Mouse (Mus musculus): Measurements from ENCODE around the gene Nipal4.
A peak's percentile ranks its signal among the peaks of the same experiment; 100 is the strongest.

The Nipal4 gene

DNA sequence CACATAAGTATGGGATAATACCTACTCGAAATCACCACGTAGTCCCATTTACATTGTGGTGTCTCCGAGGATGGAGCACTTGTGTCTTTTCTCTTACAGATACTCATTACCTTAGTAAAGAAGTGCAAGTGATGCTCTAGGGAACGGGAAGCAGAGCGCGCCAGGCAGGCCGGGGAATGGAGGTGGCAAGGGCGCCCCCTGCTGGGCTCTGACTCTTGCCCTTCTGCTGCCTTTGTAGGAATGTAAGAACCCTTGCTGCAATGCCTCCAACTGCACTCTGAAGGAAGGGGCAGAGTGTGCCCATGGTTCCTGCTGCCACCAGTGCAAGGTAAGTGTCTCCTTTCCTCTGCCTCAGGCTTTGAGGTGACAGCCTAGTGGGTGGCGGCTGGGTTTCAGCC, 37.8 kb downstream of the Nipal4 start:
- H3K27me3 ChIP-seq (ENCODE audit: control insufficient read depth, insufficient read depth, low read length, poor library complexity, severe bottlenecking), result no peaks in the 10 kb centered on the region
- peak; percentile 87 for DNase-seq (ENCODE audit: low read depth, low spot score)
- H3K36me3 ChIP-seq (ENCODE audit: control insufficient read depth, insufficient read depth, low read length, poor library complexity, severe bottlenecking), result peaks cover 18% of the 10 kb centered on the region

GRCm38 (mm10) chr11:46127621-46128547, 38.4 kb downstream of the Nipal4 start:
- Histone ChIP-seq H3K36me3 (ENCODE audit: control insufficient read depth, insufficient read depth, low read length, poor library complexity, severe bottlenecking) (peaks cover 17% of the 10 kb centered on the region), H3K27me3 (ENCODE audit: control insufficient read depth, insufficient read depth, low read length, poor library complexity, severe bottlenecking) (no peaks in the 10 kb centered on the region)
- DNase-seq (ENCODE audit: low read depth, low spot score), result peak; percentile 83

DNA sequence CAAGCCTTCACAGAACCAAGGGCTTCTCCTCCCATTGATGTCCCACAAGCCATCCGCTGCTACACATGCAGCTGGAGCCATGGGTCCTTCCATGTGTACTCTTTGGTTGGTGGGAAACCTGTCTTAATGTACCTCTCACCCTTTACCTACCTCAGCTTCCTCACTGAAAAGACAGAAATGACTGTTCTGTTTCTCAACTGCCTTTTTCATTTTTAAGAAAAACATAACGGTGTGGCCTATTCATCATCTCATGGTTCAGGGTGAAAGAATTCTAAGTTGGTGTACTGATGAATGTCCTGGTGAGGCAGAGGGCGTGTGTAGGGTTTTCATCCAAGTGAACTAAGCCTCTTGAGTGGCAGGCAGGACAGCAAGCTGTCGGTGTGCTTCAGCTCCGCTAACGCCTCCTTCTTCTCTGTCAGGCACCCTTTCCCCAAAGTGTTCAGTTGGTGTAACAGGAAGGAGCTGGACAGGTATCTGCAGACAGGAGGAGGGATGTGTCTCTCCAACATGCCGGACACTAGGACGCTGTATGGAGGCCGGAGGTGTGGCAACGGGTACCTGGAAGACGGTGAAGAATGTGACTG, 39.4 kb downstream of the Nipal4 start:
- Histone ChIP-seq H3K27me3 (ENCODE audit: control insufficient read depth, insufficient read depth, low read length, poor library complexity, severe bottlenecking) (no peaks in the 10 kb centered on the region), H3K36me3 (ENCODE audit: control insufficient read depth, insufficient read depth, low read length, poor library complexity, severe bottlenecking) (peaks cover 13% of the 10 kb centered on the region)
- peak; percentile 37 for DNase-seq (ENCODE audit: low read depth, low spot score)

- Histone ChIP-seq H3K36me3 (ENCODE audit: control insufficient read depth, insufficient read depth, low read length, poor library complexity, severe bottlenecking) (peaks cover 9% of the 10 kb centered on the region), H3K27me3 (ENCODE audit: control insufficient read depth, insufficient read depth, low read length, poor library complexity, severe bottlenecking) (no peaks in the 10 kb centered on the region)
- peak; percentile 72 for DNase-seq (ENCODE audit: low read depth, low spot score)
Observed at GRCm38 (mm10) chr11:46126317-46126716, 40.0 kb downstream of the Nipal4 start.

- DNase-seq (ENCODE audit: low read depth, low spot score), result peak; percentile 69
- Histone ChIP-seq H3K27me3 (ENCODE audit: control insufficient read depth, insufficient read depth, low read length, poor library complexity, severe bottlenecking) (no peaks in the 10 kb centered on the region), H3K36me3 (ENCODE audit: control insufficient read depth, insufficient read depth, low read length, poor library complexity, severe bottlenecking) (peaks cover 8% of the 10 kb centered on the region)
Observed at GRCm38 (mm10) chr11:46125835-46126229, 40.5 kb downstream of the Nipal4 start.

GRCm38 (mm10) chr11:46125093-46125834, 41.0 kb downstream of the Nipal4 start:
- Histone ChIP-seq H3K36me3 (ENCODE audit: control insufficient read depth, insufficient read depth, low read length, poor library complexity, severe bottlenecking) (peaks cover 3% of the 10 kb centered on the region), H3K27me3 (ENCODE audit: control insufficient read depth, insufficient read depth, low read length, poor library complexity, severe bottlenecking) (no peaks in the 10 kb centered on the region)
- DNase-seq (ENCODE audit: low read depth, low spot score), result peak; percentile 24

DNA sequence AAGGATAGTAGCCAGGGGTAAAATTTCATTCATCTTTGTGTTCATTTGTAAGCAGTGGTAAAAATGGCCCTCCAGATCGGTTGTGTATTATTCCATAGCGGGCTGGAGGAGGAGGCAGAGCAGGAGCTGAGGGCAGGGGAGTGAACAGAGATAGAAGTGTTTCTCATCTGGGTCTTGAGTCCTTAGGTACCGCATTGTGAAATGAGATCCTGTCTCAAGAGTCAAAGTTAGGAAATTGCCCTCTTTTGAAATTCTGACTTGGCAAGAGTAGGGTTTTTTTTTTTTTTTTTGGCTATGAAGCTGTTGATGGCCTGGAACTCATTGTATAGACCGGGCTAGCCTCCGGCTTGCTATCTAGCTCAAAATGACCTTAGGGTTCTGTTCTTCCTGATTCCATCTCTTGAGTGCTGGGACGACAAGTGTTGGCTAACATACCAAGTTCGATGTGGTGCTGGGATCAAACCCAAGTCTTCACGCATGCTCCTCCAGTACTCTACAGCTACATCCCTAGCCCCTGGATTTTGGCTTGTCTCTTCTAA, 42.9 kb downstream of the Nipal4 start:
- no peaks in the 10 kb centered on the region; the same call in 1 of the 2 replicates for H3K36me3 ChIP-seq (ENCODE audit: control insufficient read depth, insufficient read depth, low read length, poor library complexity, severe bottlenecking)

DNA sequence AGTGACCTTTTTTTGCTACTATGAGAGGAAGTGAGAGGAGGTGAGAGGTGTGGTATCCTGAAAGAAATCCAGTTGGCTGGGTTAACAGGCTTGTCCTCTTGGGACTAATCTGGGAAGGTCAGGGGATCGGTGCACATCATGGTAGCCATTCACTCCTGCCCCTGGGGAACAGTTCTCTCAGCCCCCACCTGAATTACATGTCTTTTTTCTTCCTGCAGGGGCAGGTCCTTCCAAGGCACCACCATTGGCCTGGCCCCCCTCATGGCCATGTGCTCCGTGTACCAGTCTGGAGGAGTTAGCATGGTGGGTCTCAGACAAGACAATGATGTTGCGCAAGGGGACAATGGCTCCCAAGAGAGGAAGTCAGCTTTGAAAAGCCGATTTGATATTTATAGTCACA, 43.4 kb downstream of the Nipal4 start:
- H3K36me3 ChIP-seq (ENCODE audit: control insufficient read depth, insufficient read depth, low read length, poor library complexity, severe bottlenecking), result no peaks in the 10 kb centered on the region; the same call in 1 of the 2 replicates
- no peak for DNase-seq (ENCODE audit: low read depth, low spot score)
- no peaks in the 10 kb centered on the region for H3K27me3 ChIP-seq (ENCODE audit: control insufficient read depth, insufficient read depth, low read length, poor library complexity, severe bottlenecking)

More for the DNA sequence above, 42.9 kb downstream of the Nipal4 start:
- no peak for DNase-seq (ENCODE audit: low read depth, low spot score)
- no peaks in the 10 kb centered on the region for H3K27me3 ChIP-seq (ENCODE audit: control insufficient read depth, insufficient read depth, low read length, poor library complexity, severe bottlenecking)

DNA sequence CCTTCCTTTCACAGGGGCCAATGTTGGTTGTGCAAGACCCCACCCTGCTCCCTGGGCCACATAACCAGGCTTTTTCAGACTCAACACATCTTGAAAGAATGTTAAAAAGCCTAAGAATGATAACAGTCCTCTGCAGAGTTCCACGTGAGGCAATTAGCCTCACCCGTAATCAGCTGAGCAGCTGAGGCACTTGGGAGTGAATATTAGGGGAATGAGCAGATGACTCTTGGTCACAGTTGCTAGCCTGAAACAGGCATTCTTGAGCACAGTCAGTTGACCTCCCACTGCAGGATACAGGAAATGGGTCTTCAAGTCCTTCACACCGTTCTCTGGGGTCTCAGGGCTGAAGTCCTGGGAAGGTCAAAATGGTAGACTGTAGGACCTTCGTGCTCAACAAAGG, 44.6 kb downstream of the Nipal4 start:
- Histone ChIP-seq H3K27me3 (ENCODE audit: control insufficient read depth, insufficient read depth, low read length, poor library complexity, severe bottlenecking) (no peaks in the 10 kb centered on the region), H3K36me3 (ENCODE audit: control insufficient read depth, insufficient read depth, low read length, poor library complexity, severe bottlenecking) (no peaks in the 10 kb centered on the region; the same call in 1 of the 2 replicates)
- DNase-seq (ENCODE audit: low read depth, low spot score), result no peak

- DNase-seq (ENCODE audit: low read depth, low spot score), result no peak
- no peaks in the 10 kb centered on the region; the same call in 1 of the 2 replicates for H3K36me3 ChIP-seq (ENCODE audit: control insufficient read depth, insufficient read depth, low read length, poor library complexity, severe bottlenecking)
- H3K27me3 ChIP-seq (ENCODE audit: control insufficient read depth, insufficient read depth, low read length, poor library complexity, severe bottlenecking), result no peaks in the 10 kb centered on the region
Observed at GRCm38 (mm10) chr11:46120084-46120483, 46.2 kb downstream of the Nipal4 start.

DNA sequence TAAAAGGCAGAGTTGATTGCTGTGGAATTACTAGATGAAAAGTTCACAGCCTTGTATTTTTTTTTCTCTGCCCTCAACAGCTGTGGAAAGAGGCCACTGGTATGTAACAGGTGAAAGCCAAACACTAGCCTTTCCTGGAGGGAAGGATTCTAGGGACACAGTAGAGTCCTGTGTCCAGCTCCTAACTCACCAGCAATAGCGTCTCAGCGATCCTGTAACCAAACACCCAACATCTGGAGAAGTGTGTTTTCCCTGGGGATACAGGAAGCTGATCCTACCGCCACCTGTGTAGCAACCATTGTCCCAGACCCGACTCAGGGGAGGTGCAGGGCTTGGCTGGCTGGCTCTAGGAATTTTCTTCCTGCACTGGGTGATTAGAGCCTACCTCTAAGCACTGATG, 46.7 kb downstream of the Nipal4 start:
- no peaks in the 10 kb centered on the region; the same call in 1 of the 2 replicates for H3K36me3 ChIP-seq (ENCODE audit: control insufficient read depth, insufficient read depth, low read length, poor library complexity, severe bottlenecking)
- no peak for DNase-seq (ENCODE audit: low read depth, low spot score)
- H3K27me3 ChIP-seq (ENCODE audit: control insufficient read depth, insufficient read depth, low read length, poor library complexity, severe bottlenecking), result no peaks in the 10 kb centered on the region

GRCm38 (mm10) chr11:46116510-46116909, 49.8 kb downstream of the Nipal4 start:
- H3K27me3 ChIP-seq (ENCODE audit: control insufficient read depth, insufficient read depth, low read length, poor library complexity, severe bottlenecking), result no peaks in the 10 kb centered on the region
- peak; percentile 52 for DNase-seq (ENCODE audit: low read depth, low spot score)
- peaks cover 6% of the 10 kb centered on the region for H3K36me3 ChIP-seq (ENCODE audit: control insufficient read depth, insufficient read depth, low read length, poor library complexity, severe bottlenecking)

DNA sequence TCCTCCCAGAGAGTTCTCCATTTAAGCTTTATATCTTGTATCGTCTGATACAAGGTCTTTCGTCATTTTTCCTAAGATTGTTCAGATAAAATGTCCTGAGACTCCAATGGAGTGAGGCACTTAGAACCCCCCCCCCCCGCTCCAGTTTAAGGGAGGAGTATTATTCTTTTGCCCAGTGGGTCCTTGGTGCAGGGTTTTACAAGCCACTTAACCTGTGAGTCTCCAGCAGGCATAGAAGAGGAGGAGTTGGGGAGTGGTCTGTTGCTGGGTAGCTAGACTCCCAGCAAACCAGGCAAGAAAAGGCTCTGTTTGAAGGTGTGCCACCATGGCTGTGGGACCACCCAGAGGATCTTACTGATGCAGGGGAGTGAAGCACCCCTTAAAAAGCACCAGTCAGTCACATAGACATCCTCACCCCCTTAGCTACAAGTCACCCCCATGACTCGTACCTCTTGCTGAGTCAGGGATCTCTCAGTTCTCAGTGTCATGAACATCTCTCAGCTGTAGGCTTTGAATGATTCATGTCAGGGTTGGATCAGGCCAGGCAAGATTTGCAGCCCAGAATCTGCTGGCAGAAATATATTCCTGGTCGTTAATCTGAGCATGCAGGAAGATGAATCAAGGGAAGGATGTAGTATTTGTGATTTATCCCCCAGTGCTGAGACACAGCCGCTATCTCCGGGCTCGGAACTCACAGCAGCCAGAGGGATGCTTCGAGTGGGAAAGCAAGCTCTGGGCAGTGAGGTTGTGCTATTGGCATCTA, 50.7 kb downstream of the Nipal4 start:
- no peak for DNase-seq (ENCODE audit: low read depth, low spot score)
- Histone ChIP-seq H3K36me3 (ENCODE audit: control insufficient read depth, insufficient read depth, low read length, poor library complexity, severe bottlenecking) (peaks cover 6% of the 10 kb centered on the region), H3K27me3 (ENCODE audit: control insufficient read depth, insufficient read depth, low read length, poor library complexity, severe bottlenecking) (no peaks in the 10 kb centered on the region)

GRCm38 (mm10) chr11:46115011-46115410, 51.3 kb downstream of the Nipal4 start:
- H3K27me3 ChIP-seq (ENCODE audit: control insufficient read depth, insufficient read depth, low read length, poor library complexity, severe bottlenecking), result no peaks in the 10 kb centered on the region
- peaks cover 6% of the 10 kb centered on the region for H3K36me3 ChIP-seq (ENCODE audit: control insufficient read depth, insufficient read depth, low read length, poor library complexity, severe bottlenecking)

More at GRCm38 (mm10) chr11:46115011-46115410, 51.3 kb downstream of the Nipal4 start:
- no peak for DNase-seq (ENCODE audit: low read depth, low spot score)
